Mouse (Mus musculus): ENCODE results near the gene Csnk2b. TPM values are rescaled to one million over a fixed set of nuclear protein-coding genes. Genes with fewer than 3 reads are reported as not detected.

The Csnk2b gene
- total RNA-seq, 2 experiments from 2014 or later: 186 to 187 TPM

- DNase-seq: no peak
- no peak for TF ChIP-seq CTCF (IDR thresholded peaks at IDR 0.05)
- intact Hi-C loops (cut with DNase I): no loop called here
- Histone ChIP-seq H3K27ac (peak overlapping the region; percentile 65), H3K4me3 (no peak overlapping the region)
These were observed 17.8 kb downstream of the Csnk2b start for GRCm38 (mm10) chr17:35104079-35104478.

- no peak for TF ChIP-seq CTCF (IDR thresholded peaks at IDR 0.05)
- peak overlapping the region; percentile 65 for H3K27ac ChIP-seq
- intact Hi-C loops (cut with DNase I): no loop called here
- H3K4me3 ChIP-seq: no peak overlapping the region
- DNase-seq: peak; percentile 73
These were observed 18.6 kb downstream of the Csnk2b start for GRCm38 (mm10) chr17:35103221-35103690.

GRCm38 (mm10) chr17:35102299-35102698 lies 19.6 kb downstream of the Csnk2b start:
- no peak for TF ChIP-seq CTCF (IDR thresholded peaks at IDR 0.05)
- Histone ChIP-seq H3K4me3 (no peak overlapping the region), H3K27ac (peak overlapping the region; percentile 65; the same call in 1 of the 2 replicates)
- DNase-seq: no peak
- intact Hi-C loops (cut with DNase I): no loop called here

- DNase-seq: no peak
- H3K27ac ChIP-seq: no peak overlapping the region
- H3K4me3 ChIP-seq: no peak overlapping the region
- intact Hi-C loops (cut with DNase I): no loop called here
- no peak for TF ChIP-seq CTCF (IDR thresholded peaks at IDR 0.05)
These were observed 20.7 kb downstream of the Csnk2b start for GRCm38 (mm10) chr17:35101161-35101560.

- no peak for TF ChIP-seq CTCF (IDR thresholded peaks at IDR 0.05)
- DNase-seq: no peak
- intact Hi-C loops (cut with DNase I): no loop called here
- H3K27ac ChIP-seq: no peak overlapping the region
- no peak overlapping the region for H3K4me3 ChIP-seq
These were observed 21.6 kb downstream of the Csnk2b start for GRCm38 (mm10) chr17:35100196-35100765.

GRCm38 (mm10) chr17:35097164-35097655 lies 24.6 kb downstream of the Csnk2b start:
- Histone ChIP-seq H3K27ac (no peak overlapping the region), H3K4me3 (no peak overlapping the region)
- peak; percentile 32; the same call in 1 of the 2 replicates for TF ChIP-seq CTCF (IDR thresholded peaks at IDR 0.05)
- no peak for DNase-seq
- intact Hi-C loops (cut with DNase I): no loop called here

- no peak overlapping the region for H3K4me3 ChIP-seq
- no peak overlapping the region for H3K27ac ChIP-seq
- intact Hi-C loops (cut with DNase I): no loop called here
- no peak for TF ChIP-seq CTCF (IDR thresholded peaks at IDR 0.05)
- DNase-seq: no peak
These were observed 25.3 kb downstream of the Csnk2b start for GRCm38 (mm10) chr17:35096597-35096996.

- intact Hi-C loops (cut with DNase I): no loop called here
- no peak for DNase-seq
- no peak for TF ChIP-seq CTCF (IDR thresholded peaks at IDR 0.05)
- no peak overlapping the region for H3K27ac ChIP-seq
- H3K4me3 ChIP-seq: no peak overlapping the region
These were observed 27.1 kb downstream of the Csnk2b start for GRCm38 (mm10) chr17:35094475-35095365.

- TF ChIP-seq CTCF (IDR thresholded peaks at IDR 0.05): no peak
- no peak for DNase-seq
- Histone ChIP-seq H3K27ac (no peak overlapping the region), H3K4me3 (no peak overlapping the region)
- intact Hi-C loops (cut with DNase I): no loop called here
These were observed 29.3 kb downstream of the Csnk2b start for GRCm38 (mm10) chr17:35092403-35093198.

GRCm38 (mm10) chr17:35090166-35090932 lies 31.5 kb downstream of the Csnk2b start:
- peak; percentile 59 for DNase-seq
- intact Hi-C loops (cut with DNase I): no loop called here
- Histone ChIP-seq H3K4me3 (peak overlapping the region; percentile 87), H3K27ac (peak overlapping the region; percentile 100)
- TF ChIP-seq CTCF (IDR thresholded peaks at IDR 0.05): no peak

GRCm38 (mm10) chr17:35088825-35089644 lies 32.8 kb downstream of the Csnk2b start, which contains the start of gene Abhd16a:
Abhd16a (plus strand) TSS chr17:35089263.
- DNase-seq: peak; percentile 97
- peak; percentile 41 for TF ChIP-seq CTCF (IDR thresholded peaks at IDR 0.05)
- peak within 1 kb of the TSS; percentile 100 for H3K27ac ChIP-seq
- peak within 1 kb of the TSS; percentile 87 for H3K4me3 ChIP-seq
- intact Hi-C loops (cut with DNase I): loop anchor here (5.0 kb wide), 1 partner anchor 67 kb away; no protein-coding TSS in a partner anchor

All from gastrocnemius, adult 2 months (tissue).